Mouse (Mus musculus): ENCODE results near the gene Dab1. TPM values are rescaled to one million over a fixed set of nuclear protein-coding genes. Genes with fewer than 3 reads are reported as not detected.

Gene Dab1
- total and polyA plus RNA-seq, 3 experiments: not detected

GRCm38 (mm10) chr4:104465594-104465993 lies 846.4 kb downstream of the Dab1 start:
- no peaks in the 10 kb centered on the region for H3K4me1 ChIP-seq (ENCODE audit: control insufficient read depth in 1 of 2, insufficient read depth in 2 of 2, low read length in 2 of 2)
- DNase-seq (ENCODE audit: low read depth, low spot score): no peak
- no peaks in the 10 kb centered on the region for H3K79me2 ChIP-seq (ENCODE audit: control insufficient read depth, insufficient read depth, low read length, poor library complexity)
- no peak overlapping the region for H3K4me3 ChIP-seq (ENCODE audit: control insufficient read depth in 1 of 2, insufficient read depth in 1 of 2, low read depth in 2 of 2, low read length in 2 of 2)
- H3K36me3 ChIP-seq (ENCODE audit: control insufficient read depth in 1 of 2, insufficient read depth in 2 of 2, low read length in 2 of 2): no peaks in the 10 kb centered on the region
- H3K27ac ChIP-seq (ENCODE audit: control insufficient read depth, low read depth, low read length): no peak overlapping the region
- TF ChIP-seq USF2 (IDR thresholded peaks at IDR 0.05; ENCODE audit: borderline replicate concordance in 1 of 2, insufficient read depth in 1 of 2, low read depth in 1 of 2, low read length in 2 of 2) (no peak), MEF2A (IDR thresholded peaks at IDR 0.05; ENCODE audit: extremely low read depth, insufficient replicate concordance, low read depth, low read length, poor library complexity, severe bottlenecking) (no peak), POLR2AphosphoS2 (IDR thresholded peaks at IDR 0.05; ENCODE audit: low read length) (no peak)
- H3K9me3 ChIP-seq (replicated peaks; ENCODE audit: insufficient read depth, low read length): no peaks in the 10 kb centered on the region
- H3K27me3 ChIP-seq (ENCODE audit: control insufficient read depth in 1 of 2, insufficient read depth in 2 of 2, low read length in 2 of 2): no peaks in the 10 kb centered on the region
- H3K9ac ChIP-seq (ENCODE audit: control insufficient read depth, low read depth, low read length, poor library complexity, severe bottlenecking): no peak overlapping the region

- Histone ChIP-seq H3K79me2 (ENCODE audit: control insufficient read depth, insufficient read depth, low read length, poor library complexity) (no peaks in the 10 kb centered on the region), H3K27ac (ENCODE audit: control insufficient read depth, low read depth, low read length) (no peak overlapping the region), H3K27me3 (ENCODE audit: control insufficient read depth in 1 of 2, insufficient read depth in 2 of 2, low read length in 2 of 2) (no peaks in the 10 kb centered on the region), H3K36me3 (ENCODE audit: control insufficient read depth in 1 of 2, insufficient read depth in 2 of 2, low read length in 2 of 2) (no peaks in the 10 kb centered on the region), H3K4me1 (ENCODE audit: control insufficient read depth in 1 of 2, insufficient read depth in 2 of 2, low read length in 2 of 2) (no peaks in the 10 kb centered on the region), H3K9me3 (replicated peaks; ENCODE audit: insufficient read depth, low read length) (no peaks in the 10 kb centered on the region), H3K4me3 (ENCODE audit: control insufficient read depth in 1 of 2, insufficient read depth in 1 of 2, low read depth in 2 of 2, low read length in 2 of 2) (no peak overlapping the region), H3K9ac (ENCODE audit: control insufficient read depth, low read depth, low read length, poor library complexity, severe bottlenecking) (no peak overlapping the region)
- no peak for DNase-seq (ENCODE audit: low read depth, low spot score)
- TF ChIP-seq MXI1 (IDR thresholded peaks at IDR 0.05; ENCODE audit: low read depth, low read length) (no peak), UBTF (IDR thresholded peaks at IDR 0.05; ENCODE audit: borderline replicate concordance, insufficient read depth, low read depth, low read length) (no peak), GABPA (IDR thresholded peaks at IDR 0.05; ENCODE audit: low read depth, low read length) (no peak), ETS1 (IDR thresholded peaks at IDR 0.05; ENCODE audit: low read depth, low read length) (no peak), HCFC1 (IDR thresholded peaks at IDR 0.05; ENCODE audit: low read depth, low read length) (no peak), ELF1 (IDR thresholded peaks at IDR 0.05; ENCODE audit: low read depth, low read length) (no peak), RAD21 (IDR thresholded peaks at IDR 0.05; ENCODE audit: low read depth, low read length) (no peak), USF2 (IDR thresholded peaks at IDR 0.05; ENCODE audit: borderline replicate concordance in 1 of 2, insufficient read depth in 1 of 2, low read depth in 1 of 2, low read length in 2 of 2) (no peak), SIN3A (IDR thresholded peaks at IDR 0.05; ENCODE audit: low read length) (no peak), POLR2A (IDR thresholded peaks at IDR 0.05; ENCODE audit: control insufficient read depth in 1 of 2, insufficient read depth in 1 of 2, low read depth in 1 of 2, low read length in 2 of 2, poor library complexity in 1 of 2) (no peak), POLR2AphosphoS5 (IDR thresholded peaks at IDR 0.05; ENCODE audit: borderline replicate concordance, low read depth, low read length) (no peak), NELFE (IDR thresholded peaks at IDR 0.05; ENCODE audit: low read depth, low read length) (no peak), ZC3H11A (IDR thresholded peaks at IDR 0.05; ENCODE audit: low read depth, low read length) (no peak), MAFK (IDR thresholded peaks at IDR 0.05; ENCODE audit: borderline replicate concordance, low read depth, low read length) (no peak), CHD1 (IDR thresholded peaks at IDR 0.05; ENCODE audit: low read depth, low read length) (no peak)
Measured at GRCm38 (mm10) chr4:104468666-104469065, 849.5 kb downstream of the Dab1 start.

All from MEL (cell line).